Comparison of ENCODE assay signal across 9 mouse cellular contexts in the genomic region with DNA sequence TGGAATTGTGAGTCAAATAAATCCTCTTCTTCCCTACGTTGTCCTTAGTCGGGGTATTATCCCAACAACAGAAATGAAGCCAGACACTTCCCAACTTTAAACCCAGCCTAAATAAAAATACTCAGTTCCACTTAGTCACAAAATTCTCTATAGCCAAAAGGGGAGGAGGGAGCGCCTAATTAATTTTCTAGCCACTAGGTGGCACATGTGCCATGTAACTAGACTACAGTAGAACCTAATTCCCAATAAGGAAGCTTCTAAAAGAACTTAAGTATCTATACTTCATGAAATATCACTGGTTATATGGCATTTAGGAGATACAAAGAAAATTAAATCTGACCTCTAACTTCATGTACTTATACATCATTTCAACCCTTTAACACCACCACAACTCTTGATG.
DNase-seq lines count a peak whose midpoint lies in the region; ATAC-seq and TF ChIP-seq lines count a peak whose summit lies in the region.
"Had no signal": no experiment of that assay in that cellular context is flagged by ENCODE, and none has a peak within 500 bp of the region (broad histone marks: within the 10 kb centered on the region; RNA-seq: fewer than 3 reads in every experiment).

No protein-coding gene starts in this region.

- no peaks in the 10 kb centered on the region for H3K4me1 ChIP-seq in forebrain, embryonic 13.5 days
- H3K4me1 ChIP-seq in forebrain, embryonic 11.5 days (replicated peaks; ENCODE audit: control insufficient read depth, insufficient read depth, low read length) = no peaks in the 10 kb centered on the region
- no peaks in the 10 kb centered on the region for H3K4me1 ChIP-seq in E14TG2a.4 (replicated peaks; ENCODE audit: low read depth, low read length)
- no peaks in the 10 kb centered on the region for H3K4me1 ChIP-seq in lung, embryonic 16.5 days (replicated peaks; ENCODE audit: control insufficient read depth, insufficient read depth, low read length)

- no peaks in the 10 kb centered on the region for H3K36me3 ChIP-seq in forebrain, embryonic 13.5 days (ENCODE audit: poor library complexity, severe bottlenecking)
- no peaks in the 10 kb centered on the region for H3K36me3 ChIP-seq in forebrain, embryonic 11.5 days (ENCODE audit: control insufficient read depth, insufficient read depth, low read length)
- H3K36me3 ChIP-seq in E14TG2a.4 (ENCODE audit: insufficient read depth, low read length) = no peaks in the 10 kb centered on the region
- H3K36me3 ChIP-seq in lung, embryonic 16.5 days (ENCODE audit: control insufficient read depth, insufficient read depth, low read length) = no peaks in the 10 kb centered on the region

- ATAC-seq in forebrain, embryonic 13.5 days = 0 out of 2 replicates have a peak, but pooled peaks have one; percentile 48
- ATAC-seq in forebrain, embryonic 11.5 days (replicated peaks; ENCODE audit: low FRiP score) = no peak
- ATAC-seq in lung, embryonic 16.5 days (ENCODE audit: low read depth) = 0 out of 2 replicates have a peak, but pooled peaks have one; percentile 31

- H3K9me3 ChIP-seq in forebrain, embryonic 13.5 days (replicated peaks) = no peaks in the 10 kb centered on the region
- H3K9me3 ChIP-seq in forebrain, embryonic 11.5 days (ENCODE audit: control insufficient read depth, low read length) = no peaks in the 10 kb centered on the region
- H3K9me3 ChIP-seq in E14TG2a.4 (ENCODE audit: low read length) = no peaks in the 10 kb centered on the region
- no peaks in the 10 kb centered on the region for H3K9me3 ChIP-seq in lung, embryonic 16.5 days (ENCODE audit: control insufficient read depth, low read length)

- no peak overlapping the region for H3K4me3 ChIP-seq in forebrain, embryonic 13.5 days
- H3K4me3 ChIP-seq in forebrain, embryonic 11.5 days (ENCODE audit: low read depth, low read length) = no peak overlapping the region
- H3K4me3 ChIP-seq in E14TG2a.4 (replicated peaks; ENCODE audit: low read length) = no peak overlapping the region
- H3K4me3 ChIP-seq in lung, embryonic 16.5 days (ENCODE audit: low read length) = no peak overlapping the region

- 40% methylated on average over 3 of the region's 3 CpGs for WGBS in forebrain, embryonic 13.5 days
- 43% methylated on average over 3 of the region's 3 CpGs for WGBS in forebrain, embryonic 11.5 days
- WGBS in large intestine, adult 2 months = 30% methylated on average over 3 of the region's 3 CpGs
- WGBS in lung, embryonic 16.5 days = 42% methylated on average over 3 of the region's 3 CpGs

- DNase-seq in forebrain, embryonic 11.5 days (ENCODE audit: low spot score) = no peak
- peak; percentile 79 to 80 for DNase-seq in cerebellum, adult 18-20 months
- DNase-seq in gastrocnemius, adult 8-10 months (ENCODE audit: low spot score in 2 of 2) = peak; percentile 46 to 57
- peak; percentile 27 for DNase-seq in large intestine, adult 2 months (ENCODE audit: low read depth, low spot score)
- peak; percentile 52 for DNase-seq in right cerebral cortex, postnatal 4 days

- H3K27ac ChIP-seq in forebrain, embryonic 13.5 days = no peak overlapping the region
- no peak overlapping the region for H3K27ac ChIP-seq in forebrain, embryonic 11.5 days (ENCODE audit: low read depth, low read length)
- no peak overlapping the region for H3K27ac ChIP-seq in lung, embryonic 16.5 days (ENCODE audit: low read length)
- H3K27ac ChIP-seq: macrophage had no signal

- no peak overlapping the region for H3K9ac ChIP-seq in forebrain, embryonic 13.5 days
- no peak overlapping the region for H3K9ac ChIP-seq in forebrain, embryonic 11.5 days (ENCODE audit: low read length)
- no peak overlapping the region for H3K9ac ChIP-seq in lung, embryonic 16.5 days (ENCODE audit: low read length)

- H3K4me2 ChIP-seq in forebrain, embryonic 13.5 days = no peak overlapping the region
- no peak overlapping the region for H3K4me2 ChIP-seq in forebrain, embryonic 11.5 days (ENCODE audit: low read depth, low read length, severe bottlenecking)
- no peak overlapping the region for H3K4me2 ChIP-seq in lung, embryonic 16.5 days (ENCODE audit: low read depth, low read length)

- peak; percentile 76 for TF ChIP-seq CTCF in E14TG2a.4 (conservative IDR thresholded peaks at IDR 0.05; ENCODE audit: low read length)

- no peaks in the 10 kb centered on the region for H3K27me3 ChIP-seq in forebrain, embryonic 13.5 days
- no peaks in the 10 kb centered on the region for H3K27me3 ChIP-seq in forebrain, embryonic 11.5 days (ENCODE audit: control insufficient read depth, insufficient read depth, low read length)
- no peaks in the 10 kb centered on the region for H3K27me3 ChIP-seq in E14TG2a.4 (ENCODE audit: insufficient read depth, low read length)
- H3K27me3 ChIP-seq in lung, embryonic 16.5 days (ENCODE audit: control insufficient read depth, insufficient read depth, low read depth, low read length) = no peaks in the 10 kb centered on the region
